Mouse (Mus musculus) skeletal muscle tissue, adult 2 months (tissue): Measurements from ENCODE around the gene Lrrc71.

Source experiments
- DNase-seq: peaks from one replicate; pipeline ENCODE4 v3.0.0-alpha.2; 2012; ENCODE audit warnings: low read depth, low spot score

Lrrc71 gene

DNA sequence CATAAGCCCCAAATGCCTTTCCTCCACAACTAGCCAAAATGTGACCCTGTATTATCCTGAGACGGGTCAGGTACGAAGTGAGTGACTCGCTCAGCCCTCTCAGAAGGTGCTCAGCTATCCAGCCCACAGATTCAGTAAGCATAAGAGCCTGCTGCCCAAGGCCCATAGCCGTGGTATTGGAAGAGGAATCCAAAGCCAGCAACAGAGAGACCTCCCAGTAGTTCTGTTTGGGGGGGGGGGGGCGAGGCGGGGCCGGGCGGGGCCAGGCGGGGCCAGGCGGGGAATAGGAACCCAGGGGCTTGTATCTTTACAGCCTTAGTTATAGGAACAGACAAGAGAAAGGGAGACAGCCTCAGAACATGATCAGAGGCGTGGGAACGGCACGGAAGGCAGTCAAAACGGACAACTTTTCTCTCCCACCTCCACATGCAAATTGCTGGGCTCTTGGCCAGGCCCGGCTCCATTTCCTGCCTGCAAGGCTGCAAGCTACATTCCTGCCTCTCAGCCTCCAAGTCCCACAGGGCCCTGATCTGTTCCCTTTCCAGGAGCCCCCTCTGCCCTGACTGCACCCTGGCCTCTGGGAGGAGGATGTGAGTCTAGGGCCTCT is 15.4 kb upstream of the Lrrc71 start:
- peak; percentile 53 for DNase-seq

DNA sequence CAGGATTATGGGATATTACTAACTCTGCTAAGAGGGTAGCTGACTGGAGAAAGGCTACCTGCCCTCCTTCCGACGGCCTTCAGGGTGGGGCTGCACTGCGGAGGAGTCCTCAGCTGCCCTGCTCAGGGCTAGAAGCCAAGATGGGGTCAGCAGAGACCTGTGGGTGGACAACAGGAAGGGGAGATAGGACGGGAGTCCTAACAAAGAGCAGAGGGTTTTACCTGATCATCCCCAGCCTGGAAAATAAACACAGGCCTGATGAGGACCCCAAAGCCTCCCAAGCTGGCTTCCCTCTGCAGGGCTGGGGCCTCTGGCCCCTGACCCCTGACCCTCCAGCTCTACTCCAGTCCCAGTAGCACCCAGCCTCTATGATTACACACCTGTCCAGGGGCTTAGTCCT is 14.8 kb upstream of the Lrrc71 start:
- no peak for DNase-seq

DNA sequence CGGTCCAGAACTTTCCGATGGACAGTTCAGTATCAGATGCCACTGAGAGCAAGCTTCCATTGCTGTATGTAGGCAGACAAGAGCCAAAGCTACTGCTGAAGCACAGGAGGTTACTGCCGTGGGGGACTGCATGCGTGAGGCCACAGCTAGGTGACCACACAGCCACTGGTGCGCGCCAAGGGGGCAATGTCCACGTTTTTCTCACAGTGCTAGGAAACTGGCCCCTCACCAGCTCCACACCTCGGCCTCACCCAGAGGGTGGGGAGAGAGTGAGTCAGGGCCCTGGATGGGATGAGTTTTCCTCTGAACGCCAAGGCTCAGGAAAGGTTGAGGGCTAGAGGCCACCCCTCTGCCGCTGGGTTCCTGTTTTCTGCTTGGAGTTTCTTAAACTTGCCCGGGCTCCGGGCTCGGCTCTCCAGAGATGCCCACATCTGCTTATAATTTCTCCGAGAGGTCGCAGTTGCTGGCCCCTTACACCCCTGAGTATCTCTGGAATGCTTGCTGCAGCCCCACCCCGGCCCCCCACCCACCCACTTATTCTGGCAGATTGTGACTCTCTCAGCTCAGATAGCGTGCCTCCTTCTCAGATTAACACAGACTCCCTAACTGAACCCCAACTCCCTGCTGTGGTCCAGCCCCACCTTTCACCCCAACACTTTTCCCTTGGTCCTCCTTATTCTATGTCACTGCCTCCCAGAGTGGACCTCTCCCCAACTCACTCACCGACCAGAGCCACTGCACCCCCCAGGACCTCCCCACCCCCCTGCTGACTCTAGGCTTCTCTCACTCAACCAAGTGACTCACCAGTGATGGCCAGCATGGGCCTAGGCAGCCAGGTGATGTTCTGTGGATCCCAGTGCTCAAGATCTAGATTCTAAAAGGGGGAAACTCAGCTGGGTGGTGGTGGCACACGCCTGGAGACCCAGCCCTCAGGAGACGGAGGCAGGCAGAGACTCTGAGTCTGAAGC is 13.3 kb upstream of the Lrrc71 start:
- DNase-seq = no peak

DNA sequence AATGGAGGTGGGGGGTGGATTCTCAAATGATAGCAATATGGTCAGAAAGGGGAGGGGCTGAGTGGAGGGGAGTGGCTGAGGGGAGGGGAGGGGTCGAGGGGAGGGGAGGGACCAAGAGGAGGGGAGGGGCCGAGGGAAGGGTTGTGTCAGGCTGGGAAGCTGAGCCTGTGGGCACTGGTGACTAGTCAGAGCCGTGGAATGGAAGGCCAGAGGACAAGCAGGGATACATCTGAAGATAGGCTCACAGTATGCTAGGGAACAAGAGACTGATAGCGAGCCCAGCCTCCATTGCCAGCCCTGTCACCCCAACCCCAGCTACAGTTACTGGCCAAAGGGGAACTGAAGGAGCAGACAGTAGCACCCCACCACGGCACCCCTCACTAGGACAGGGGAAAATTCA is 10.2 kb upstream of the Lrrc71 start:
- no peak for DNase-seq

DNA sequence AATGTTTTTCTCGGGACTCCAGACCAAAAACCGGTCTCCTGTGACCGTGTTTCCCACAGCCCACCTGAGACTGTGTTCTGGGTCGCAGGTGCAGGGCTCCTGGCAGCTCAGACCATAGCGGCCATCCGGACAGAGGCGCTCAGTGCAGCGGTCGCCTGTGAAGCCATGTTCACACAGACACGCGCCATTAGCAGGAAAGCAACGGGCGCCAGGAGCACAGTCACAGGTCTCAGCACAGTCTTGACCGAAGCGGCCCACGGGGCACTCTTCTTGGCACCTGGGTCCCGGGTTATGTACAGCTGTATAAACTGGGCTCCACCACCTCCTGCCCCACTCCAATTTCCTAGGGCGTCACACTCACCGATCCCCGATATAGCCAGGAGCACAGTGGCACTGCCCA is 8.1 kb upstream of the Lrrc71 start:
- no peak for DNase-seq

DNA sequence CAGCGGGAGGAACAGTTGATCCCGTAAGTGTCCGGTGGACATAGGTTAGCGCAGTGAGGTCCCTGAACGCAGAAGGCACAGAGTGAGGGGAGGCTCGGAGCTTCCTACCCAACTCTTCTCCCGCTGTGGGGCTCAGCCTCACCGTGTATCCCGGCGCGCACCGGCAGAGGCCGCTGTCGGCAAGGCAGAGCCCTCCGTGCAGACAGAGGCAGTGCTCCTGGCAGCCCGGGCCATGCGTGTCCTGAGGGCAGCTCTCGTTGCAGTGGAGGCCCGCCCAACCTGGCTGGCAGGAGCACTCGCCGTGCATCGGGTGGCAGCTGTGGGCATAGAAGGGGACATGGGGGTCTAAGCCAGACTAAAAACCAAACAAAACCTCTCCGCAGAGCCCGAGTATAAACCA is 7.5 kb upstream of the Lrrc71 start:
- DNase-seq = peak; percentile 52

DNA sequence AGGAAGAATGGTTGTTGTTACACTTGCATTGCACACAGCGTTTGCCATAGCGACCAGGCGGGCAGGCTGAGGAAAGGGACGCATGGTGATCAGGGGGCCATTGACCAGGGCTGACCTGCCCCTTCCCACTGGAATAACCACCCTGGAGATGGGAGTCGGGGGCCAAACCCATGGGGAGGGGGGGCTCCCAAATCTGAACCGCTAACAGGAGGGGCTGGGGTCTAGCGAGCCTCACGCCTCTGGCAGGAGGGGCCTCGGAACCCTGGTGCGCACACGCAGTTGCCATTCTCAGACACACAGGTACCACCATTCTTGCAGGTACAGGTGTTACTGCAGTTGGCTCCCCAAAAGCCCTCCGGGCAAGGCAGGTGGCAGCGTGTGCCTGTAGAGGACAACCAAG is 5.4 kb upstream of the Lrrc71 start:
- no peak for DNase-seq

DNA sequence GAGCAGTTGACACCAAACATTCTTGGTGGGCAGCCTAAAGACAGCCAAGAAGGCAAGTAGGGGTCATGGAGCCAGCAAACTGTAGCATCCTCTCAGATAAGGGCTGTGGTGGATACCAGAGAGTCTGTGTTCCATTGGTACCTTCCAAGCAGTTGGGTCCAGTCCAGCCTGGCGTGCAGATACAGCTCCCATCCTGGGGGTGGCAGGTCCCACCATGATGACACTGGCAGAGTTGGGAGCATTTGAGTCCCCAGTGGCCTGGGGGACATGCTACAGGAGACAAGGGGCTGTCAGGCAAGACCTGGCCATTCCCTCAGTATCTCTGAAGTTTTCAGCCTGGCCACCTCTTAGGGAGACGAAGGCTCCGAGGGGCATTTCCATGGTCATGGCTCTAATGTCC is 4.1 kb upstream of the Lrrc71 start:
- DNase-seq = no peak

DNA sequence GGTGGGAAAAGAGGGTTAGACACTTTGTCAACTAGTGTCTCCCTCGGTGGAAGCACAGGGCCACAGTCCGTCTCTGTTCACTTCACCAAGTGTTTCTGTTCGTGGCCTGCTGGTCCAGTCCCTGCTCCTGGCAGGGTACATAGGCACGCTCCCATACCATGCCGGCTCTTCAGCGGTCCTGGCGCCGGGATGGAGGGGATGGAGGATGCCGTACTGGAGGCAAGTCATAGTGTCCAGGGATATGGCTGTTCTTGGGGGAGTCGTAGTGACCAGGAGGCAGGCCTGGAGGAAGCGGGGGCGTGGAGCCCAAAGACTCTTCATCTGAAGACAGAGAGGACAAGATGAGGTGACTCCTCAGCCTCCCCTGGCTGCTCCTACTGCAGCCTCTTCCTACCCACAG is 1.6 kb upstream of the Lrrc71 start:
- no peak for DNase-seq

DNA sequence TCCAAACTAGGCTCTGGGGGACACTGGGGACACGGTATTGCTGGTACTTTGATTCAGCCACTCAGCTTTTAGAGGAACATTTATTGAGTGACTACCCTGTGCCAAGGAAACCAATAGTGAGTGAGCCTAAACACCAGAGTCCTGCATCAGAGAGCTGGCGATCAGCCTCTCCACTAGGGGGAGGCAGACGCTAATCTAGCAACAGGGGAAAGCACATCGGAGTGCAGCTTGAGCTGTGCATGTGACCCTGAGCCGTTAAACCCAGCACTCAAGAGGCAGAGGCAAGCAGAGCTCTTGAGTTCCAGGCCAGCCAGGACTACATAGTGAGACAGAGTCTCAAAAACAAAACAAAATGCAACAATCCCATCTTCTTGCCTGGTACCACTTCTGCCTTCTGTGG is 611 bp upstream of the Lrrc71 start:
- peak; percentile 28 for DNase-seq

DNA sequence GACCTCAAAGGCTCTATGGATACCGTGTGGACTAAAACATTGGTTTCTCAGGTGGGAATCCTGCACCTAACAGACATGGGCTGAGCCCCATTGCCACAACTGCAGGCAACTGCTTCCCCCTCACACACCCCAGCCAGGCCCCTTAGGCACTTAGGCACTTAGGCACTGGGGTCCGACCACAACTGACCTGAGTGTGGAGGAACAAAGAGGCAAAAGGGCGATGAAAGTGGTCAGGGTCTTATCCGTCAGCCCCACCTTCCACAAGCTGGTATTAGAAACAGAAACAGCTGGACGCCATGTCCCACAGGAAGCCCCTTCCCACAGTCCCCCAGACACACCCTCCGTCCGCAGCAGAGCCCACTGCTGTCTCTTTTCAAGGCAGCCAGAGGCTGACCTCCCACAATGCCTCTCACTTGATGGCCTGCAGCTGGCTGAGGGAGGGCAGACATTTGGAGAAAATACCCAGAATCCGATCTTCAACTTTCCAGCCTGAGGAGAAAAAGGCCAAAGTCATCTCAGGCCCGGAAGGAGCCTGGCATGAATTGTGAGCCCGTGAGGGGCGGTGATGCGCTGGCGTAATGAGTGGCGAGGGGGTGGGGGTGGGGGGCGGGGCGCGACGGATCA is 3.3 kb downstream of the Lrrc71 start:
- DNase-seq = no peak

DNA sequence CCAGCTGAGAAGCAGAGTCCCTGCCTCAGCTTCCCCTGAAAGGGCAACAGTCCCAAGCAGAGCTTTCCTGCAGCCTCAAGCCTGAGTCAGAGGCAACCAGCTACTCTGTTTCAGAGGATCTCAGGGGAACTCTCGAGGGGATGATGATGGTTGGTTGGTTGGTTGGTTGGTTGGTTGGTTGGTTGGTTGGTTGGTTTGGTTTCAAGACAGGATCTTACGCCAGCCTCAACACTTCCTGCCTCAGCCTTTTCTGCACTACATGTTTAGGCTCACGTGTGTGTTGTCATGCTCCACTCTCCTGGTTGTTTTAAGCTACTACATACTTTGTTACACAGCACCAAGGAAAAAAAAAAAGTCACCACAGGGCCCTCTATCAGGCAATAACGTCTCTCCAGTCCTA is 4.5 kb downstream of the Lrrc71 start:
- DNase-seq = no peak

DNA sequence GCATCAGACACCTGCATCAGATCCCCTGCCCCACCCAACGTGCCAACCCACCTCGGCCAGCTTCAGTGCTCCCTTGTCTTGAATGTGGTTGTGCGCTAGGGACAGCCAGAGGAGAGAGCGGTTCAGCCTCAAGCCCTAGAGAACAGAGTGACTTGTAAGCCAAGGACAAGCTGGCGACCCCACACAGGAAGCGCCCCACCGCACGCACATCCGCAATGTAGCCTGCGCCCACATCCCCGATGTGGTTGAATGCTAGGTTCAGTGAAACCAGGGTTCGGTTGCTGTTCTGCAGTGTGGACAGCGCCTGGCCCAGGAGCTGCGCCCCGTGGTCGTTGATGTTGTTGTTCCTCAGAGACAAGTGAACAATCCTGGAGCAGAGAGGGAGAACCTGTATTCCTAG is 5.7 kb downstream of the Lrrc71 start:
- no peak for DNase-seq

DNA sequence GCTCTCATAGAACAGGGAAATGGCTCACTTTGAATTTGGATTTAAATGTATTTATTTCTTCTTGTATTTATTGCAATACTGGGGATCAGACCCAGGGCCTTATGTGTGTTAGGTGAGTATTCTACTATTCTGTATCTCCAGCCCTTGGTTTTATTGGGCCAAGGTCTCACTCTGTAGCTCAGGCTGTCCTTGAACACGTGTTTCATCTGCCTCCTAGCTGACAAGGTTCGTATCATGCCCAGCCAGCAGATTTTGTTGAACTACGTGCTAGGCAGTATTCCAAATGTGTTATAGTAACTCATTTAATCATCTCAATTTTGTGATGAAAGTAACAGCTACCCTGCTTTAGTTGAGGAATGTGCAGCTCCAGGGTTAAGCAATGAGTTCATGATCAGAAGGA is 6.4 kb downstream of the Lrrc71 start:
- DNase-seq = no peak

DNA sequence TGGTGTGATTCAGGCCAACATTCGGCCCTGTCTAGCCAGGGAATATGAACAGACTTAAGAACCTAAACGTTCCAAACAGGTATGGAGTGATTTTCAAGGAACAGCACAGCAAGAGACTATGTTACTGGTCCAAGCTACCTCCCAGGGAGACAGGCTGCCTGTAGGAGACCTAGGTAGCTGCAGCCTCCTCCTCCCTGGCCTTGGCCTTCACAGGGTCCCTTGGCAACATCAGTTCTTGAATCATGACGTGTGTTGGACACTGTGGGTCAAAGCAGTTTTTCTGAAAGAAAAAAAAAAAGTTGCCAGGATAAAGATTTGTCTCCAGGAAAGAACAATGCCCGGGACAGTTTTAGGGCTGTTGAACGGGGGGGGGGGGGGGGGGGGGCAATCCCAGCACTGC is 9.5 kb downstream of the Lrrc71 start:
- DNase-seq = no peak

DNA sequence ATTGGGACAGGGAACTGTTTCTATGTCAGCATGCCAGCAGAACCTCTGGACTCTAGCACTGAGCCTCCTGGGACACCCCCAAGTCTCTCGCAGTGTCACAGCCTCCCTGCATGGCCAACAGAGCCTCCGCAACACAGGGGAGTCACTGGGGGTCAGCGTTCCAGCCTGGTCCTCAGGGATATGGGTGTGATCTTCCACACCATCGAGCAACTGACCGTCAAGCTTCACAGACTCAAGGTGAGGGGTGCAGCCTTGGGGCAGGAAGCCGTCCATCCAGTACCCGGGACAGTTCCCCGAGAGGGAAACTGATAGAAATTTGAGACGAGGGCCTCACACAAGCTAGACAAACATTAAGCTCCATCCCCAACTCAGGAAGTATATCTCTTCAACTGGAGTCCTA is 13.1 kb downstream of the Lrrc71 start:
- no peak for DNase-seq

DNA sequence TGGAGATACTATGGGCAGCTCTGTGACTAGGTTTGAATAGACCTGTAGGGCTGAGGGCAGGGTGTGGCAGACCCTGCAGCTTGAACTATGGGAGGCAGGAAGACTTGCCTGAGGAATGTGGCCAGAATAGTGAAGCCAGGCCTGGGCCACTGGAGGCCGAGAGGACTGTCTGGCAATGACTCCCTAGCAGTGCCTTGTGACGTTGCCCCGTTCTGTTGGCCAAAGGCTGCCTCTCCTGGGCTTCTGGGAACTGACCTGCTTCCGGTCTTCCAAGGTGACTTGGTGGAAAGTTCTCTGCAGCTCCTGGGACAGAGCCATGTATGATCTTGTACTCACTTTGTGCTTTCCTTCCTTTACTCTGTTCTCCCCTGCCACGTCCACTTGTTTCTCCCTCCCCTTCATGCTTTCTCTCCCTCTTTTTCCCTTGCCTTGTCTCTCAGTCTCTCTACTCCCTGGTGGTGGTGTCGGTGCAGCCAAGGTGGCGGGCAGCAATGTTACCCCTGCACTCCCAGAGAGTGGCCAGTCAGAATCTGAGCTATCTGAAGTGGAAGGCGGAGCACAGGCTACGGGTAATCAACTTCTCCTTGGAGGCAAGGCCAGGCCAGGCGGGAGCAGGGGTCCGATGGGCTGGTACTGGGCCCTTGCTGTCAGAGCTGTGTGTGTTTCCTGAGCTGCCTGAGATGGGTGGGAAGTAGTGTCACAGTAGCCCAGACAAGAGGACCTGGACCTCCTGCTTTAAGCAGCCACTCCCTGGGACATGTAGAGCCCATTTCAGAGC is 14.3 kb downstream of the Lrrc71 start:
- no peak for DNase-seq

DNA sequence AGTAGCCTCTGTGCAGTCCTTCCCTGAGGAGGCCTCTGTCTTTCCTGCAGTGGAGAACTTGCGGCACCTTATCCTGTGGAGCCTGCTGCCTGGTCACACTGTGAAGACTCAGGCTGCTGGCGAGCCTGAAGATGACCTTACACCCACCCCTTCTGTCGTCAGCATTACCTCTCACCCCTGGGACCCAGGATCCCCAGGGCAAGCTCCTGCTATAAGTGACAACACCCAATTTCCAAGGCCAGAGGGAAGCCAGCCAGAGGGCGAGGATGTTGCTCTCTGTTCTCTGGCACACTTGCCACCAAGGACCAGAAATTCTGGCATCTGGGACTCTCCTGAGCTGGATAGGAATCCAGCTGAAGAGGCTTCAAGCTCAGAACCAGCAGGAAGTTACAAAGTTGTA is 15.3 kb downstream of the Lrrc71 start:
- no peak for DNase-seq

DNA sequence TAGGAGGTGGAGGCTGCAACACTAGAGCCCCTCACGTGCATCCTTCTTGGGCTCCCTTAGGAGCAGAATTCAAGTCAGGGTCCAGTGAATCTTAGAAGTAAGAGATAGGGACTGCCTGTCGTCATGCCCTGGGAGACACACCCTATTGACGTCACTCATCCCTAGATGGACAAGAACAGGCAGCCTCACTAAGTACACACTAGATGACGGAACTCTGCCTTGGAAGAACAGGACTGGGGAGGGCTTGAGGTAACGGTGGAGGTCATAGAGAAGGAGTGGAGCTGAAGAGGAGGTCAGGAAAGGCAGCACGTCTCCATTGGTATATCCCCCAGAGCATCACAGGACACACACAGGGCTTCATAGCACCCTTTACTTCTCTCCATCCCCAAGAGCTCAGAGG is 19.7 kb downstream of the Lrrc71 start:
- no peak for DNase-seq

DNA sequence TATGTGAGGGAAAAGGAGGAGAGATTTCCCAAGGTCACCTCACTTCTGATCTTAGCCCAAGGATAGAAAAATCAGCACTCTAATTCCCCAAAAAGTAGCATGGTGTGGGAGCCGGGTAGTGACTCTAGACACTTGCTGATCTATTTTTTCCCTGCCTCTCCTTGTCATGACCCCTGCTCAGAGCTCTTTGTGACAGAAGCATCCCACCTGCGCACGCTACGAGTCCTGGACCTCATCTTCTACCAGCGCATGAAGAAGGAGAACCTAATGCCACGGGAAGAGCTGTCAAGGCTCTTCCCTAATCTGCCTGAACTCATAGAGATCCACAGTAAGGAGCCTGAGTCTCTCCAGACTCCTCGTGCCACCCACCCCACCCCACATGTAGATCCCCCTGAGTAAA is 22.2 kb downstream of the Lrrc71 start:
- DNase-seq = no peak

DNA sequence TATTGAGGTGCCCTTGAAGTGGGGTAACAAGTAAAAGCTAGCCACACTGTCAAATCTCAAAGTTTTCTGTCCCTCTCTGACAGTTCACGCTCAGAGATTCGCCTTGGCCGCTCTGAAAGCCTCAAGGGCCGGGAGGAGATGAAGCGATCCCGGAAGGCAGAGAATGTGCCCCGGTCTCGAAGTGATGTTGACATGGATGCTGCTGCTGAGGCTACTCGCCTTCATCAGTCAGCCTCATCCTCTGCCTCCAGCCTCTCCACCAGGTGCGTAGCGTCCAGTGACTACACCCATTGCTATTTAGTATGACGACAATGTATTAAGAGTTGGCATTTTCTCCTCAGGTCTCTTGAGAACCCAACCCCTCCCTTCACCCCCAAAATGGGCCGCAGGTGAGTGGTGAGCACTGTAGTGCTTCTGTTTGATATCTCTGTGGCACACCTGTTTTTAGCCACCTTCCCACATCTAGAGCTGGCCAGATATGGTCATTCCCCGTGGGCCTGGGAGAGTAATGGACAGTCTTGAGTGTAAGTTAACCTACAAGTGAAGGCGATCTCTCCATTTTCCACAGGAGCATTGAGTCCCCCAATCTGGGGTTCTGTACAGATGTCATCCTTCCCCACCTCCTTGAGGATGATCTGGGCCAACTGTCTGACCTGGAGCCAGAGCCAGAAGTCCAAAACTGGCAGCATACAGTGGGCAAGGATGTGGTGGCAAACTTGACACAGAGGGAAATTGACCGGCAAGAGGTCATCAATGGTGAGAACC is 22.8 kb downstream of the Lrrc71 start:
- DNase-seq = no peak
